Mouse (Mus musculus): ENCODE data around the gene Cdca7l. TPM values are rescaled to one million over a fixed set of nuclear protein-coding genes. Genes with fewer than 3 reads are reported as not detected.
"Not testable (repeated sequence)": the region's sequence is repeated elsewhere in the genome, so short reads cannot be mapped to it uniquely, and the experiment has no call there.

Cdca7l gene
- 44.2 and 49.8 TPM in 2 replicates for polyA plus RNA-seq (2014; fragmentation: Nextera tagmentation; extraction: Ambion mirVana)

- H3K36me3 ChIP-seq (ENCODE audit: control insufficient read depth, insufficient read depth, low read length); DNase-seq (ENCODE audit: low spot score); H3K9ac ChIP-seq (ENCODE audit: low read length); ATAC-seq (ENCODE audit: insufficient number of reproducible peaks, low FRiP score, low TSS enrichment, low read depth); H3K4me3 ChIP-seq (ENCODE audit: low read depth, low read length); H3K4me1 ChIP-seq (ENCODE audit: control insufficient read depth, insufficient read depth, low read length); H3K4me2 ChIP-seq (ENCODE audit: low read depth, severe bottlenecking); H3K9me3 ChIP-seq (ENCODE audit: control insufficient read depth, low read length); H3K27ac ChIP-seq (replicated peaks; ENCODE audit: low read depth, low read length); H3K27me3 ChIP-seq (ENCODE audit: control insufficient read depth, insufficient read depth, low read length): not testable (repeated sequence)
- no CpG with 5 or more reads among the region's 6 CpGs for WGBS
Measured at GRCm38 (mm10) chr12:117803989-117804388, at the start of gene Cdca7l. TSS of gene Cdca7l (plus strand) at chr12:117804289.

- no peaks in the 10 kb centered on the region for H3K27me3 ChIP-seq (ENCODE audit: control insufficient read depth, insufficient read depth, low read length)
- no peak overlapping the region for H3K27ac ChIP-seq (replicated peaks; ENCODE audit: low read depth, low read length)
- WGBS = 38% methylated on average over 7 of the region's 7 CpGs
- H3K4me2 ChIP-seq (ENCODE audit: low read depth, severe bottlenecking) = no peak overlapping the region
- H3K9ac ChIP-seq (ENCODE audit: low read length) = no peak overlapping the region
- no peaks in the 10 kb centered on the region for H3K9me3 ChIP-seq (ENCODE audit: control insufficient read depth, low read length)
- no peaks in the 10 kb centered on the region for H3K36me3 ChIP-seq (ENCODE audit: control insufficient read depth, insufficient read depth, low read length)
- no peak for DNase-seq (ENCODE audit: low spot score)
- ATAC-seq (ENCODE audit: insufficient number of reproducible peaks, low FRiP score, low TSS enrichment, low read depth) = no peak; the same call in 1 of the 2 replicates
- peaks cover 6% of the 10 kb centered on the region for H3K4me1 ChIP-seq (ENCODE audit: control insufficient read depth, insufficient read depth, low read length)
- H3K4me3 ChIP-seq (ENCODE audit: low read depth, low read length) = no peak overlapping the region
Measured at GRCm38 (mm10) chr12:117756010-117756409, 48.1 kb upstream of the Cdca7l start.

- Histone ChIP-seq H3K9ac (ENCODE audit: low read length) (no peak overlapping the region), H3K27ac (replicated peaks; ENCODE audit: low read depth, low read length) (no peak overlapping the region), H3K4me2 (ENCODE audit: low read depth, severe bottlenecking) (no peak overlapping the region), H3K36me3 (ENCODE audit: control insufficient read depth, insufficient read depth, low read length) (no peaks in the 10 kb centered on the region), H3K4me1 (ENCODE audit: control insufficient read depth, insufficient read depth, low read length) (no peaks in the 10 kb centered on the region), H3K27me3 (ENCODE audit: control insufficient read depth, insufficient read depth, low read length) (no peaks in the 10 kb centered on the region), H3K4me3 (ENCODE audit: low read depth, low read length) (no peak overlapping the region), H3K9me3 (ENCODE audit: control insufficient read depth, low read length) (no peaks in the 10 kb centered on the region)
- WGBS = 77% methylated on average over 5 of the region's 5 CpGs
- no peak for ATAC-seq (ENCODE audit: insufficient number of reproducible peaks, low FRiP score, low TSS enrichment, low read depth)
- DNase-seq (ENCODE audit: low spot score) = no peak
Measured at GRCm38 (mm10) chr12:117760373-117760772, 43.7 kb upstream of the Cdca7l start.

GRCm38 (mm10) chr12:117760846-117761245 is 43.2 kb upstream of the Cdca7l start:
- Histone ChIP-seq H3K9ac (ENCODE audit: low read length) (no peak overlapping the region), H3K4me2 (ENCODE audit: low read depth, severe bottlenecking) (no peak overlapping the region), H3K4me3 (ENCODE audit: low read depth, low read length) (no peak overlapping the region), H3K9me3 (ENCODE audit: control insufficient read depth, low read length) (no peaks in the 10 kb centered on the region), H3K36me3 (ENCODE audit: control insufficient read depth, insufficient read depth, low read length) (no peaks in the 10 kb centered on the region), H3K27ac (replicated peaks; ENCODE audit: low read depth, low read length) (no peak overlapping the region), H3K4me1 (ENCODE audit: control insufficient read depth, insufficient read depth, low read length) (no peaks in the 10 kb centered on the region), H3K27me3 (ENCODE audit: control insufficient read depth, insufficient read depth, low read length) (no peaks in the 10 kb centered on the region)
- ATAC-seq (ENCODE audit: insufficient number of reproducible peaks, low FRiP score, low TSS enrichment, low read depth) (no peak), DNase-seq (ENCODE audit: low spot score) (no peak)

GRCm38 (mm10) chr12:117761698-117762097 is 42.4 kb upstream of the Cdca7l start:
- WGBS = 58% methylated on average over 1 of the region's 1 CpGs
- no peak overlapping the region for H3K9ac ChIP-seq (ENCODE audit: low read length)
- no peaks in the 10 kb centered on the region for H3K4me1 ChIP-seq (ENCODE audit: control insufficient read depth, insufficient read depth, low read length)
- no peak overlapping the region for H3K4me3 ChIP-seq (ENCODE audit: low read depth, low read length)
- DNase-seq (ENCODE audit: low spot score) (no peak), ATAC-seq (ENCODE audit: insufficient number of reproducible peaks, low FRiP score, low TSS enrichment, low read depth) (no peak)
- H3K27ac ChIP-seq (replicated peaks; ENCODE audit: low read depth, low read length) = no peak overlapping the region
- no peaks in the 10 kb centered on the region for H3K9me3 ChIP-seq (ENCODE audit: control insufficient read depth, low read length)
- H3K4me2 ChIP-seq (ENCODE audit: low read depth, severe bottlenecking) = no peak overlapping the region
- no peaks in the 10 kb centered on the region for H3K36me3 ChIP-seq (ENCODE audit: control insufficient read depth, insufficient read depth, low read length)
- no peaks in the 10 kb centered on the region for H3K27me3 ChIP-seq (ENCODE audit: control insufficient read depth, insufficient read depth, low read length)

- 35% methylated on average over 3 of the region's 3 CpGs for WGBS
- no peak overlapping the region for H3K27ac ChIP-seq (replicated peaks; ENCODE audit: low read depth, low read length)
- no peaks in the 10 kb centered on the region for H3K36me3 ChIP-seq (ENCODE audit: control insufficient read depth, insufficient read depth, low read length)
- H3K4me1 ChIP-seq (ENCODE audit: control insufficient read depth, insufficient read depth, low read length) = no peaks in the 10 kb centered on the region
- no peak overlapping the region for H3K9ac ChIP-seq (ENCODE audit: low read length)
- H3K27me3 ChIP-seq (ENCODE audit: control insufficient read depth, insufficient read depth, low read length) = no peaks in the 10 kb centered on the region
- DNase-seq (ENCODE audit: low spot score) = peak; percentile 30
- peak; percentile 55; the same call in 1 of the 2 replicates for ATAC-seq (ENCODE audit: insufficient number of reproducible peaks, low FRiP score, low TSS enrichment, low read depth)
- no peaks in the 10 kb centered on the region for H3K9me3 ChIP-seq (ENCODE audit: control insufficient read depth, low read length)
- H3K4me2 ChIP-seq (ENCODE audit: low read depth, severe bottlenecking) = no peak overlapping the region
- no peak overlapping the region for H3K4me3 ChIP-seq (ENCODE audit: low read depth, low read length)
Measured at GRCm38 (mm10) chr12:117763247-117763646, 40.8 kb upstream of the Cdca7l start.

GRCm38 (mm10) chr12:117764839-117765238 is 39.2 kb upstream of the Cdca7l start:
- no peak overlapping the region for H3K9ac ChIP-seq (ENCODE audit: low read length)
- H3K4me3 ChIP-seq (ENCODE audit: low read depth, low read length) = no peak overlapping the region
- peak; percentile 84 for DNase-seq (ENCODE audit: low spot score)
- H3K27ac ChIP-seq (replicated peaks; ENCODE audit: low read depth, low read length) = no peak overlapping the region
- no peaks in the 10 kb centered on the region for H3K4me1 ChIP-seq (ENCODE audit: control insufficient read depth, insufficient read depth, low read length)
- no peak overlapping the region for H3K4me2 ChIP-seq (ENCODE audit: low read depth, severe bottlenecking)
- 12% methylated on average over 7 of the region's 7 CpGs for whole genome bisulfite sequencing
- peak; percentile 51; the same call in 1 of the 2 replicates for ATAC-seq (ENCODE audit: insufficient number of reproducible peaks, low FRiP score, low TSS enrichment, low read depth)
- no peaks in the 10 kb centered on the region for H3K9me3 ChIP-seq (ENCODE audit: control insufficient read depth, low read length)
- no peaks in the 10 kb centered on the region for H3K36me3 ChIP-seq (ENCODE audit: control insufficient read depth, insufficient read depth, low read length)
- H3K27me3 ChIP-seq (ENCODE audit: control insufficient read depth, insufficient read depth, low read length) = no peaks in the 10 kb centered on the region

GRCm38 (mm10) chr12:117769113-117769512 is 35.0 kb upstream of the Cdca7l start:
- no peak for ATAC-seq (ENCODE audit: insufficient number of reproducible peaks, low FRiP score, low TSS enrichment, low read depth)
- no peaks in the 10 kb centered on the region for H3K4me1 ChIP-seq (ENCODE audit: control insufficient read depth, insufficient read depth, low read length)
- no peak overlapping the region for H3K9ac ChIP-seq (ENCODE audit: low read length)
- H3K4me3 ChIP-seq (ENCODE audit: low read depth, low read length) = no peak overlapping the region
- H3K36me3 ChIP-seq (ENCODE audit: control insufficient read depth, insufficient read depth, low read length) = no peaks in the 10 kb centered on the region
- H3K4me2 ChIP-seq (ENCODE audit: low read depth, severe bottlenecking) = no peak overlapping the region
- H3K27me3 ChIP-seq (ENCODE audit: control insufficient read depth, insufficient read depth, low read length) = no peaks in the 10 kb centered on the region
- H3K27ac ChIP-seq (replicated peaks; ENCODE audit: low read depth, low read length) = no peak overlapping the region
- DNase-seq (ENCODE audit: low spot score) = peak; percentile 90
- H3K9me3 ChIP-seq (ENCODE audit: control insufficient read depth, low read length) = no peaks in the 10 kb centered on the region
- 10% methylated on average over 5 of the region's 5 CpGs for WGBS

- Histone ChIP-seq H3K27ac (replicated peaks; ENCODE audit: low read depth, low read length) (no peak overlapping the region), H3K27me3 (ENCODE audit: control insufficient read depth, insufficient read depth, low read length) (no peaks in the 10 kb centered on the region), H3K4me1 (ENCODE audit: control insufficient read depth, insufficient read depth, low read length) (no peaks in the 10 kb centered on the region), H3K36me3 (ENCODE audit: control insufficient read depth, insufficient read depth, low read length) (no peaks in the 10 kb centered on the region), H3K9me3 (ENCODE audit: control insufficient read depth, low read length) (no peaks in the 10 kb centered on the region), H3K9ac (ENCODE audit: low read length) (no peak overlapping the region), H3K4me2 (ENCODE audit: low read depth, severe bottlenecking) (no peak overlapping the region), H3K4me3 (ENCODE audit: low read depth, low read length) (no peak overlapping the region)
- ATAC-seq (ENCODE audit: insufficient number of reproducible peaks, low FRiP score, low TSS enrichment, low read depth) (no peak), DNase-seq (ENCODE audit: low spot score) (no peak)
- WGBS = 45% methylated on average over 2 of the region's 2 CpGs
Measured at GRCm38 (mm10) chr12:117770211-117770610, 33.9 kb upstream of the Cdca7l start.
